Mouse (Mus musculus): ENCODE results near the gene Scn5a.

GRCm38 (mm10) chr9:119537823-119538222, 41.0 kb downstream of the Scn5a start:
- no peak for TF ChIP-seq TBP (conservative IDR thresholded peaks at IDR 0.05; ENCODE audit: low read depth, low read length)
- no peak for TF ChIP-seq BHLHE40 (IDR thresholded peaks at IDR 0.05; ENCODE audit: low read depth, low read length)
- TF ChIP-seq ELF1 (IDR thresholded peaks at IDR 0.05; ENCODE audit: low read depth, low read length) = no peak
- TF ChIP-seq CTCF (conservative IDR thresholded peaks at IDR 0.05 in 1 of 2, IDR thresholded peaks at IDR 0.05 in 1 of 2; ENCODE audit: low read depth in 2 of 2, low read length in 2 of 2) = no peak
- TF ChIP-seq EP300 (IDR thresholded peaks at IDR 0.05; ENCODE audit: low read length) = no peak
- no peak for TF ChIP-seq ETS1 (conservative IDR thresholded peaks at IDR 0.05; ENCODE audit: low read depth, low read length)
- TF ChIP-seq MEF2A (IDR thresholded peaks at IDR 0.05; ENCODE audit: borderline replicate concordance, low read depth, low read length) = no peak
- TF ChIP-seq GABPA (IDR thresholded peaks at IDR 0.05; ENCODE audit: insufficient replicate concordance, low read depth, low read length) = no peak
- TF ChIP-seq POLR2A (IDR thresholded peaks at IDR 0.05; ENCODE audit: low read depth, low read length) = no peak
- TF ChIP-seq MXI1 (IDR thresholded peaks at IDR 0.05; ENCODE audit: low read depth, low read length) = no peak
- no peak for TF ChIP-seq ZNF384 (IDR thresholded peaks at IDR 0.05; ENCODE audit: low read depth, low read length)

Data from CH12.LX (cell line).